Mouse (Mus musculus) intestine, embryonic 16.5 days (tissue): ENCODE measurements around the gene Prokr2. TPM values are rescaled to one million over a fixed set of nuclear protein-coding genes. Genes with fewer than 3 reads are reported as not detected.
"Not testable (repeated sequence)": the region's sequence is repeated elsewhere in the genome, so short reads cannot be mapped to it uniquely, and the experiment has no call there.

Source experiments
- ATAC-seq: fragments of 200-750 bp; cut with Nextera tagmentation; 2 replicates; pipeline ENCODE4 v1.8.0; 2017; ENCODE audit warnings: moderate TSS enrichment, moderate library complexity
- H3K27ac ChIP-seq: fragments of 300-500 bp; sonication (generic); 2 replicates; pipeline ENCODE4 v1.5.1; 2014; ENCODE audit warnings: mild to moderate bottlenecking, low read length
- H3K27me3 ChIP-seq: fragments of 300-500 bp; sonication (generic); replicated peaks from 2 replicates; pipeline ENCODE4 v1.6.1; 2014; ENCODE audit warnings: low read length, control low read depth, mixed read lengths; ENCODE audit not compliant: control insufficient read depth, insufficient read depth
- H3K36me3 ChIP-seq: fragments of 300-500 bp; sonication (generic); 2 replicates; pipeline ENCODE4 v1.6.1; 2014; ENCODE audit warnings: low read length, control low read depth; ENCODE audit not compliant: control insufficient read depth, insufficient read depth
- H3K4me1 ChIP-seq: fragments of 300-500 bp; sonication (generic); 2 replicates; pipeline ENCODE4 v1.6.1; 2014; ENCODE audit warnings: low read length, control low read depth, mixed read lengths; ENCODE audit not compliant: control insufficient read depth, insufficient read depth
- H3K4me2 ChIP-seq: fragments of 300-500 bp; sonication (generic); 2 replicates; pipeline ENCODE4 v1.6.1; 2014; ENCODE audit warnings: low read depth, low read length, control low read depth
- H3K4me3 ChIP-seq: fragments of 300-500 bp; sonication (generic); 2 replicates; pipeline ENCODE4 v1.5.1; 2014; ENCODE audit warnings: mild to moderate bottlenecking, low read length
- H3K9ac ChIP-seq: fragments of 300-500 bp; sonication (generic); 2 replicates; pipeline ENCODE4 v1.6.1; 2014; ENCODE audit warnings: low read depth, low read length
- H3K9me3 ChIP-seq: fragments of 300-500 bp; sonication (generic); 2 replicates; pipeline ENCODE4 v1.6.1; 2016; ENCODE audit warnings: low read length, control low read depth; ENCODE audit not compliant: control insufficient read depth
- WGBS: fragments of 180-500 bp; shearing (Covaris S2); extraction: QIAGEN DNeasy Blood & Tissue Kit; methylation state at CpG from one replicate; pipeline ENCODE4 v1.1.7; 2014; 5-methylcytosine and 5-hydroxymethylcytosine counted together
- polyA plus RNA-seq: library from polyadenylated mRNA; unstranded; fragments of >200 nt; fragmentation: Nextera tagmentation; extraction: Ambion mirVana; gene quantifications from 2 replicates; pipeline ENCODE4 v1.2.1, GENCODE M21; 2015

Gene Prokr2
- polyA plus RNA-seq, 1 experiment from 2014 or later = 0.18 TPM

DNA sequence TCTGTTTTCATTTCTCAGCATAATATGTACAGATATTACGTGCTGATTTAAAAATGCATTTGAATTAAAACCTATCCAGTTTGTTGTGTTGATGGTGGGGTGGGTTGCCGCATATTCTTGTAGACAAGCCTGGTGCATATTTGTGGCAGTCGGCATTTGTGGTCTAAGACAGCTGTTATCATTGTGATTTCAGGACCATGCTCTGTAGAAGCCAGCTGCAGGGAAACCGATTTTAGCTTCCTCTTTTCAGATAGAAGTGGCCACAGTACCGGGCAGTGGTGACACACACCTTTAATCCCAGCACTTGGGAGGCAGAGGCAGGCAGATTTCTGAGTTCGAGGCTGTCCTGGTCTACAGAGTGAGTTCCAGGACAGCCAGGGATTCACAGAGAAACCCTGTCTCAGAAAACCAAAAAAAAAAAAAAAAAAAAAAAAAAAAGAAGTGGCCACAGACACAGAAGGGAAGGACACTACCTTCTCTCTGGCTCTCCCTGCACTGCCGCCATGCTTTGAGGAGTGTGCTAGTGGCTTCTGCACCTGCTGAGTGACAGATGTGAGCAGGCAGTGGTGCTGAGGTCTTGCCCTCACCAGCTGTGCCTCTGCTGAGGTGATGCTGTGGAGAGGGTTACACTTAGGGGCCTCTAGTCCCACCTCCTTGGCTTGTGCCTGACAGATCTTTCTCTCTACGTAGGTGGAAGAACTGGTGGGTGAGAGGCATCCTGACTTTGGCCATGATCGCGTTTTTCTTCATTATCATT lies 91.4 kb downstream of the Prokr2 start:
- 90% methylated on average over 10 of the region's 10 CpGs for WGBS
- H3K4me2 ChIP-seq = no peak overlapping the region
- H3K27ac ChIP-seq = no peak overlapping the region
- H3K4me1 ChIP-seq = 0 out of 2 replicates have a peak, but pooled peaks cover 3% of the 10 kb centered on the region
- H3K27me3 ChIP-seq = no peaks in the 10 kb centered on the region
- no peak overlapping the region for H3K9ac ChIP-seq
- H3K36me3 ChIP-seq = peaks cover 11% of the 10 kb centered on the region; the same call in 1 of the 2 replicates
- H3K4me3 ChIP-seq = no peak overlapping the region
- H3K9me3 ChIP-seq = no peaks in the 10 kb centered on the region
- no peak for ATAC-seq

DNA sequence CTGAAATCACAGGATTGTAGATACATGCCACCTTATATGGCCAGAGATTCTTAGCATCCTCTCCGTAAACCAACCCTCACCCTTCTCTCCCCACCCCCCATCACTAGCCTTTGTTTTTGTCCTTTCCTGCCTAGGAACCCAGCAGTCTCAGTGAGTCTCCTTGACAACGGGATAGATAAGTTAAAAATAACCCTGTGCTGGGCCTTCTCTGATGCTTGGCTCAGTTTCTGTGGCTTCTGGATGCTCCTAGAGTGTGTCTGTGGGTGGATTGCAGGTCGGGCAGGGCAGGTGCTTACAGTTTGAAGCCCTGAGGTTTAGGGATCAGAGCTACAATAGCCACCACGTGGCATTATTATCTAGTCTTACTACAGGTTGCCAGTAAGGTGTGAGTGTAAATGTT lies 93.2 kb downstream of the Prokr2 start:
- Histone ChIP-seq H3K4me2 (no peak overlapping the region), H3K27me3 (no peaks in the 10 kb centered on the region), H3K27ac (no peak overlapping the region), H3K4me3 (no peak overlapping the region), H3K9ac (no peak overlapping the region), H3K9me3 (no peaks in the 10 kb centered on the region), H3K36me3 (peaks cover 11% of the 10 kb centered on the region; the same call in 1 of the 2 replicates), H3K4me1 (0 out of 2 replicates have a peak, but pooled peaks cover 3% of the 10 kb centered on the region)
- no peak for ATAC-seq
- WGBS = 34% methylated on average over 4 of the region's 4 CpGs

DNA sequence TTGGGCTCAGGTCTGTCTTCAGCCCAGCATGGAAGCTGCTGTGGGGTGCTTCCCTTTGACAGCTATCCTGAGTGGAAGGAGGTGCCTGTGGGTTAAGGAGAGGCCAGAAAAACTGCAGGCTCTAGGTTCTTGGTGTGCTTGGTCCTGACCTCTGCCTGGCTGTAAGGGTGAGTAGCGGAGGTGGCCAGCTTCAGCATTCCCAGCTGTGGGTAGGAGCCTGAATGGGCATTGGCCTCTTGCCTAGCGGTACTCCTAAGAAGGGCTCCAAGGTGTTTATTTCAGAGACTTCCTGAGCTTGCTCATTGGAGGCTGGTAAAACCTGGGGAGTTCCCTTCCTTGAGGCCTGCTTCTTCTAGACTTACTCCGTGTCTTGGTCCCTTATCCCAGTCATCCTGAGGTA lies 94.0 kb downstream of the Prokr2 start:
- ATAC-seq = 0 out of 2 replicates have a peak, but pooled peaks have one; percentile 20
- Histone ChIP-seq H3K27me3 (no peaks in the 10 kb centered on the region), H3K27ac (0 out of 2 replicates have a peak overlapping the region, but pooled peaks have one; percentile 6), H3K4me3 (no peak overlapping the region), H3K4me2 (no peak overlapping the region), H3K9me3 (no peaks in the 10 kb centered on the region), H3K9ac (no peak overlapping the region), H3K4me1 (0 out of 2 replicates have a peak, but pooled peaks cover 3% of the 10 kb centered on the region), H3K36me3 (peaks cover 11% of the 10 kb centered on the region; the same call in 1 of the 2 replicates)
- WGBS = 79% methylated on average over 3 of the region's 3 CpGs

DNA sequence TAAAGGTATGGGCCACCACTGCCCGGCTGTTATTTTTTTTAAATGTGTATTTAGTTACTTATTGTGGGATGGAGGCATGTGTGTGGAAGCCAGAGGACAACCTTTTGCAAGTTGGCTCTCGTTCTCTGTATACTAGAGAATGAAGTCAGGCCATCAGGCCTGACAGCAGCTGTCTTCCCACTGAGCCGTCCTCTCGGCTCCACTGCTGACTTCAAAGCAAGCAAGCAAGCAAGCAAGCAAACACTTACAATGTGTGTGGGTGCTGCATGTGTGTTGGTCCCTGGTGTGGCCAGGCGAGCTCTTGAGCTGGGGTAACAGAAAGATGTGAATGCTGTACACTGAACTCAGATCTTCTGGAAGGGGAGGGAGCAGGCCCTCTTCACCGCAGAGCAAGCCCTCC lies 94.4 kb downstream of the Prokr2 start:
- Histone ChIP-seq H3K9me3 (no peaks in the 10 kb centered on the region), H3K9ac (no peak overlapping the region), H3K4me2 (no peak overlapping the region), H3K36me3 (0 out of 2 replicates have a peak, but pooled peaks cover 7% of the 10 kb centered on the region), H3K4me3 (no peak overlapping the region), H3K27ac (no peak overlapping the region; the same call in 1 of the 2 replicates), H3K27me3 (no peaks in the 10 kb centered on the region), H3K4me1 (0 out of 2 replicates have a peak, but pooled peaks cover 3% of the 10 kb centered on the region)
- 73% methylated on average over 6 of the region's 6 CpGs for WGBS
- ATAC-seq = no peak

DNA sequence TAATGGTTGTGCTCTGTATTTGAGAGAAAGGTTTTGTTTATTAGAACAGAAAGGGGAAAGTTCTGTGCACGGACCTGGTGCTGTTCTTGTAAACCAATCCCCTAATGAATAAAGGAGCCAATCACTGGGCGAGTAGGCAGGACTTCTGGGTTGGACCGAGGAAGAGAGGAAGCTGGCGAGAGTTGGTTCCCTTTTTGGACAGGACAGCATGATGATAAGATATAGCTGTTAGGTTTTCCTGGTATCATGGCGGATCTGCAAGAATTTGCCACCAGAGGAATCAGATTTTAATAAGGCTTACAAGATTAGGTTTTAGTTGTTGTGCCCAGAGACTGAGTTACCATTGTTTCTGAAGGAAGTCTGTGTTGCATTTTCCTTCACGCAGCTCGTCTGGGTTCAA lies 96.0 kb downstream of the Prokr2 start:
- H3K4me2 ChIP-seq, H3K27me3 ChIP-seq, H3K36me3 ChIP-seq, H3K4me1 ChIP-seq, ATAC-seq, H3K9me3 ChIP-seq, H3K9ac ChIP-seq, H3K27ac ChIP-seq, H3K4me3 ChIP-seq: not testable (repeated sequence)
- 72% methylated on average over 5 of the region's 7 CpGs for WGBS

Other genes starting within 250 kb of the Prokr2 start
- gene Slc23a2, start 240.3 kb downstream of the Prokr2 start, polyA plus RNA-seq = 12.0 and 13.5 TPM in 2 replicates
- gene Tmem230, start 137.6 kb downstream of the Prokr2 start, polyA plus RNA-seq = 46.1 and 48.4 TPM in 2 replicates
- 189 and 217 TPM in 2 replicates for gene Pcna, start 132.1 kb downstream of the Prokr2 start, polyA plus RNA-seq
- gene Cds2, start 122.3 kb downstream of the Prokr2 start, polyA plus RNA-seq = 17.4 and 20.5 TPM in 2 replicates
- gene Gpcpd1, start 202.3 kb upstream of the Prokr2 start, polyA plus RNA-seq = 17.4 and 20.0 TPM in 2 replicates